Mouse (Mus musculus): ENCODE measurements around the gene Rassf5.

GRCm38 (mm10) chr1:131208800-131209199 is 36.3 kb downstream of the Rassf5 start:
- TF ChIP-seq CTCF (IDR thresholded peaks at IDR 0.05; ENCODE audit: borderline replicate concordance, insufficient read depth, low read depth, low read length) (no peak), POLR2A (IDR thresholded peaks at IDR 0.05; ENCODE audit: borderline replicate concordance, insufficient read depth, low read length) (no peak)

Measured in cerebellum, adult 2 months (tissue).